Mouse (Mus musculus) midbrain, postnatal 0 days (tissue): ENCODE measurements at regions not wholly inside any gene's neighbourhood (a gene's known extent, or its start where the extent isn't known, plus 50 kb on each side); places are given as distances from the start of the nearest gene placed in this dataset.

Source experiments
- ATAC-seq: fragments of 200-750 bp; cut with Nextera tagmentation; 2 replicates; pipeline ENCODE4 v1.8.0; 2017; ENCODE audit warnings: moderate number of reproducible peaks, mild to moderate bottlenecking, moderate TSS enrichment, moderate library complexity; ENCODE audit not compliant: low FRiP score
- DNase-seq: peaks from one replicate; pipeline ENCODE4 v3.0.0-alpha.2; 2015; ENCODE audit warnings: low spot score
- H3K27ac ChIP-seq: fragments of 300-500 bp; sonication (generic); 2 replicates; pipeline ENCODE4 v1.5.1; 2014; ENCODE audit warnings: low read depth, mild to moderate bottlenecking, low read length, mixed read lengths
- H3K27me3 ChIP-seq: fragments of 300-500 bp; sonication (generic); 2 replicates; pipeline ENCODE4 v1.6.1; 2014; ENCODE audit warnings: low read length, control low read depth, mixed read lengths; ENCODE audit not compliant: insufficient read depth
- H3K36me3 ChIP-seq: fragments of 300-500 bp; sonication (generic); 2 replicates; pipeline ENCODE4 v1.6.1; 2014; ENCODE audit warnings: low read length, control low read depth, mixed read lengths; ENCODE audit not compliant: insufficient read depth
- H3K4me1 ChIP-seq: fragments of 300-500 bp; sonication (generic); 2 replicates; pipeline ENCODE4 v1.6.1; 2014; ENCODE audit warnings: mild to moderate bottlenecking, control low read depth, antibody characterized with exemption, low read length, mixed read lengths; ENCODE audit not compliant: insufficient read depth
- H3K4me2 ChIP-seq: fragments of 300-500 bp; sonication (generic); 2 replicates; pipeline ENCODE4 v1.6.1; 2014; ENCODE audit warnings: low read depth, mild to moderate bottlenecking, low read length, mixed read lengths; ENCODE audit not compliant: poor library complexity, severe bottlenecking
- H3K4me3 ChIP-seq: fragments of 300-500 bp; sonication (generic); 2 replicates; pipeline ENCODE4 v1.5.1; 2014; ENCODE audit warnings: low read depth, mild to moderate bottlenecking, low read length, moderate library complexity
- H3K9ac ChIP-seq: fragments of 300-500 bp; sonication (generic); replicated peaks from 2 replicates; pipeline ENCODE4 v1.6.1; 2014; ENCODE audit warnings: mild to moderate bottlenecking, low read length, moderate library complexity, mixed read lengths; ENCODE audit not compliant: poor library complexity, severe bottlenecking
- H3K9me3 ChIP-seq: fragments of 300-500 bp; sonication (generic); 2 replicates; pipeline ENCODE4 v1.6.1; 2016; ENCODE audit warnings: low read length, control low read depth
- CTCF ChIP-seq: IDR thresholded peaks from 2 replicates; pipeline ENCODE4 v1.5.1; 2016; ENCODE audit warnings: antibody characterized with exemption, mild to moderate bottlenecking
- WGBS: fragments of 180-500 bp; shearing (Covaris S2); extraction: QIAGEN DNeasy Blood & Tissue Kit; methylation state at CpG from one replicate; pipeline ENCODE4 v1.1.7; 2014; 5-methylcytosine and 5-hydroxymethylcytosine counted together

GRCm38 (mm10) chr14:113431220-113431619 lies 116.8 kb downstream of the Tpm3-rs7 start:
- no peaks in the 10 kb centered on the region for H3K9me3 ChIP-seq
- H3K36me3 ChIP-seq: no peaks in the 10 kb centered on the region
- no peak overlapping the region for H3K27ac ChIP-seq
- no peak for TF ChIP-seq CTCF
- no peaks in the 10 kb centered on the region for H3K27me3 ChIP-seq
- no peak overlapping the region for H3K9ac ChIP-seq
- WGBS: 80% methylated on average over 4 of the region's 4 CpGs
- DNase-seq (peak; percentile 54), ATAC-seq (no peak)
- no peak overlapping the region for H3K4me2 ChIP-seq
- H3K4me1 ChIP-seq: no peaks in the 10 kb centered on the region
- no peak overlapping the region for H3K4me3 ChIP-seq

DNA sequence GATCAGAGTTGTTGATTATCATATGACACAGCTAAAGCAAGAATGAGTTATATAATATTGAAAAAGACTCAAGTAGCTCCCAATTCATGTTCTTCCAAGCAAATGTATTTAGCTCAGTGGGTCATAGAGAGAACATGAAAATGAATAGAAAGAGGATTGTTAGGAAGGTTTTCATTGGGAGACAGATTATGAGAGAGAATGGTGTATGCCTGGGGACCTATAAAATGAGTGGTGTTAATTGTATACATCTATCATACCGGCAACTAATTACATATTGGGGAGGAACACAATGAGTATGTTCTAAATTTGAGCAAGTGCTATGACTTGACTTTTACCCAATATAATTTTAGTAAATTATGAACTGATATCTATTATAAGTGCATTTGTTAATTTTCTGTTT lies 127.9 kb downstream of the Tpm3-rs7 start:
- Histone ChIP-seq H3K4me1 (no peaks in the 10 kb centered on the region), H3K36me3 (no peaks in the 10 kb centered on the region), H3K9ac (no peak overlapping the region), H3K4me2 (no peak overlapping the region), H3K4me3 (no peak overlapping the region), H3K9me3 (no peaks in the 10 kb centered on the region), H3K27me3 (no peaks in the 10 kb centered on the region), H3K27ac (no peak overlapping the region)
- ATAC-seq: no peak
- no peak for TF ChIP-seq CTCF
- 93% methylated on average over 1 of the region's 1 CpGs for WGBS
- no peak for DNase-seq

DNA sequence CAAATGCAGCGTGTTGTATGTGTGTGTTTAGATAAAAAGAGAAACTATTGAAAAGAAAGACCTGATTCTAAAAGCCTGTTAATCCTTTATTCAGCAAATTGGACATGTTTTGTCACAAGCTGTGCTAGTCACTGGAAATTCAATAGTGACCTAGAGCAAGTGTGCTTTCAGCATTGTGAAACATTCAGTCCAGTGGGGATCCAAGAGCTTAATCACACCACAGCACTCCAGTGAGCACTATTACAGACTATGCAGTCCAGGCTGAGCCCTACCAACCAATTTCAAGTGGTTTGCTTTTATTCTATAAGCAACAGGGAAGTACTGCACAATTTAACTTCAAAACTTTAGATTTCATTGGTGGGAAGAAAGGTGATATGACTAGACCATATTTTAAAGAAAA lies 140.5 kb downstream of the Tpm3-rs7 start:
- no peak overlapping the region for H3K9ac ChIP-seq
- no peaks in the 10 kb centered on the region for H3K27me3 ChIP-seq
- no peak for TF ChIP-seq CTCF
- H3K4me1 ChIP-seq: no peaks in the 10 kb centered on the region
- no peak overlapping the region for H3K4me2 ChIP-seq
- H3K27ac ChIP-seq: no peak overlapping the region
- DNase-seq (no peak), ATAC-seq (no peak)
- 61% methylated on average over 1 of the region's 1 CpGs for WGBS
- H3K36me3 ChIP-seq: no peaks in the 10 kb centered on the region
- no peak overlapping the region for H3K4me3 ChIP-seq
- H3K9me3 ChIP-seq: no peaks in the 10 kb centered on the region

- no peak overlapping the region for H3K4me3 ChIP-seq
- no peaks in the 10 kb centered on the region for H3K36me3 ChIP-seq
- no peak for TF ChIP-seq CTCF
- no peak overlapping the region for H3K27ac ChIP-seq
- no peaks in the 10 kb centered on the region for H3K9me3 ChIP-seq
- H3K4me1 ChIP-seq: no peaks in the 10 kb centered on the region
- ATAC-seq (no peak), DNase-seq (no peak)
- 93% methylated on average over 1 of the region's 1 CpGs for WGBS
- no peaks in the 10 kb centered on the region for H3K27me3 ChIP-seq
- H3K4me2 ChIP-seq: no peak overlapping the region
- H3K9ac ChIP-seq: no peak overlapping the region
Observed at GRCm38 (mm10) chr14:113457514-113457913, 143.1 kb downstream of the Tpm3-rs7 start.

DNA sequence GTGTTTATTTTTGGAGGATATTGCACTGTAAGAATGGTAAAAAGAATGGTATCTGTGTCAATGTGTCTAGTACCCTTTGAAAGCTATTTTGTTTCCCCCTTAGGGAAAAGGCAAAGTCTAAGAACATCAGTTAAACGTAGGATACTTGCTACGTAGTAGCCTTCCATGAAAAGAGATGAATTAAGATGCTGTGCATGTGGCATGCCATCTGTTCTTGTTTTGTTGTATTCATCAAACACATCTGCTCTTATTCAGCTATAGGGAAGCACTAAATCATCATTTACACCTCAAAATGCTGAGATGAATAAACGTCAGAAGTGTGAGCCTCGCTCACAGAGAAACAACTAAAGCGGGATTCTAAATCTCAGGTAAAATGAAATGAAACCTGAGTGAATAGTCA lies 154.7 kb downstream of the Tpm3-rs7 start:
- Histone ChIP-seq H3K4me1 (no peaks in the 10 kb centered on the region), H3K4me3 (no peak overlapping the region), H3K27me3 (no peaks in the 10 kb centered on the region), H3K36me3 (no peaks in the 10 kb centered on the region), H3K4me2 (no peak overlapping the region), H3K27ac (no peak overlapping the region), H3K9ac (no peak overlapping the region), H3K9me3 (no peaks in the 10 kb centered on the region)
- ATAC-seq (no peak), DNase-seq (peak; percentile 17)
- 53% methylated on average over 5 of the region's 5 CpGs for WGBS
- TF ChIP-seq CTCF: no peak

- ATAC-seq (no peak), DNase-seq (no peak)
- H3K9me3 ChIP-seq: no peaks in the 10 kb centered on the region
- H3K4me3 ChIP-seq: no peak overlapping the region
- H3K4me2 ChIP-seq: no peak overlapping the region
- no peaks in the 10 kb centered on the region for H3K27me3 ChIP-seq
- H3K9ac ChIP-seq: no peak overlapping the region
- no peak overlapping the region for H3K27ac ChIP-seq
- H3K4me1 ChIP-seq: no peaks in the 10 kb centered on the region
- no peaks in the 10 kb centered on the region for H3K36me3 ChIP-seq
- WGBS: 85% methylated on average over 2 of the region's 2 CpGs
- TF ChIP-seq CTCF: no peak
Observed at GRCm38 (mm10) chr14:113469978-113470377, 155.6 kb downstream of the Tpm3-rs7 start.
